Mouse (Mus musculus): ENCODE data around the gene Gpatch3. TPM values are rescaled to one million over a fixed set of nuclear protein-coding genes. Genes with fewer than 3 reads are reported as not detected.

Gene Gpatch3
- 25.3 to 28.1 TPM (median 25.7 TPM) in 4 replicates for total RNA-seq (2023; ENCODE audit: inconsistent age)

DNA sequence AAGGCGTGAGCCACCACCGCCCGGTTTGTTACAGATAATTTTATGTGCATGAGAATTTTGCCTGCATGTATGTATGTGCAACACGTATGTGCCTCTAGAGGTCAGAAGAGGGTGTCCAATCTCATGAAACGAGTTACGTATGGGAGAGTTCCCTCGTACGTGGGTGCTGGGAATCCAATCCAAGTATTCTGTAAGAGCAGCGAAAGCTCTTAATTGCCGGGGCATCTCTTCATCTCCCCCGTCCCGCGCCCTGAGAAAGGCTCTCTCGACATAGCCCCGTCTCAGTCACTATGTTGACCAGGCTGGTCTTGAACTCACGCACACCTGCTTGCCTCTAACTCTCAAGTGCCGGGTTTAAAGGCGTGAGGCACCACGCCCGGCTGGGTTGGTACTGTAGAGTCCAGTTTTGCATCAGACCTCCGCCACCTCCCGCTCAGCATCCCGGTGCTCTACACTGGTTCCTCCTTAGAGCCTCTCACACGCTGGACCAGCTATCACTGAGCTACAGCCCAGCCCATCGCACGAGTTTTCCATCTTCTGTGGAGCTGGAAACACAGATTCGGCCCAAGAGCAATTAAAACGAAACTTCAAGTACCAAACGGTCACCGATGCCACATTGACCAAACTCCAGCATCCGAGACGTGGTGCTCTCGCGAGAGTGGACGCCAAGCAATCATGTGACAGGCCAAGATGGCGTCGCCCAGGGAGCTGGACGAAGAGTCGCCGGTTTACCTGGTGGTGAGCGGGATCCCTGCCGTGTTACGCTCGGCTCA lies at the start of gene Gpatch3:
TSS of gene Gpatch3 (plus strand) at position 676 of the 773 bp plus-strand sequence.

DNA sequence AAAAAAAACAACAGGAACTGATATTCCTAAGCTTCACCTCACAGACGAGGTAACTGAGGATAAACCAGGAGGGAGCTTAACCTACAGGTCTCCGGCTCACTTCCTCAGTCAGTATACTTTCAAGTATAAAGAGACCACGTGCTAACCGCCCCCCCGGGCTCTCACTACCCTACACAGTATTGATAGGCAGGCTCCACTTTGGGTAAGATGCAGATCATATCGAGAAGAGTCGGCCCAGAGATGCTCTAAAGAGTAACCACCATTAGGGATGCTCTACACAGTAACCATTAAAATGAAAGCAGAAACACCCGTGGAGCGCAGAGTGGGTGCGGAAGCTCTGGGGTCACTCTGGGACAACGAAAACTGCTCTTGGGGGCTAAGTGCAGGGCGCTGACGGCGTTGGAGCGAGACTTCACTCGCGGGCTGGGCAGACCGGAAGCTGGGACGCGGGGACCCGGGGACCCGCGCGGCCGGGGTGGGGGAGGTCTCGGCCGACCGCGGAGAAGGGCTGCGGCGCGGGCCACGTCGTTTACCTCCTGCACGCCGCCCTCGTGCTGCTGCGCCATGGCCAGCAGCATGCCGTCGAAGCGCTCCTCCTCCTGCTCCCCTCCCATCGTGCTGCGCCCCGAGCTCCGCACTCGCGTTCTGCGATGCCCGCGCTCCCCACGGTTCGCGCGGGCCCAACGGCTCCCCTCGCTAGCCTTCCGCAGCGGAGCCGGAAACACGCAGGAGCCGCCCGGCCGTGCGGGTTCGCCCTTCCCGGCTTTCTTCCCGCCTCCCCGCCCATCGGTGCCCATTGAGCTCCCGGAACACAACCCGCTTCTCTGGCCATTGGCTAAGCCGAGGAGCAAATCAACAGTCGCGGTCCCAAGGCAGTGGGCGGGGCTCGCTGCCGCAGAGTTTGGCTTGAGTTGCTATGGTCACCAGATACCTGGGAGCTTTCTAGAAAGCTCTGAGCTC lies 29.0 kb upstream of the Gpatch3 start, which contains the start of gene Nudc:
TSS of gene Nudc (minus strand) at position 725 of the 960 bp plus-strand sequence.

DNA sequence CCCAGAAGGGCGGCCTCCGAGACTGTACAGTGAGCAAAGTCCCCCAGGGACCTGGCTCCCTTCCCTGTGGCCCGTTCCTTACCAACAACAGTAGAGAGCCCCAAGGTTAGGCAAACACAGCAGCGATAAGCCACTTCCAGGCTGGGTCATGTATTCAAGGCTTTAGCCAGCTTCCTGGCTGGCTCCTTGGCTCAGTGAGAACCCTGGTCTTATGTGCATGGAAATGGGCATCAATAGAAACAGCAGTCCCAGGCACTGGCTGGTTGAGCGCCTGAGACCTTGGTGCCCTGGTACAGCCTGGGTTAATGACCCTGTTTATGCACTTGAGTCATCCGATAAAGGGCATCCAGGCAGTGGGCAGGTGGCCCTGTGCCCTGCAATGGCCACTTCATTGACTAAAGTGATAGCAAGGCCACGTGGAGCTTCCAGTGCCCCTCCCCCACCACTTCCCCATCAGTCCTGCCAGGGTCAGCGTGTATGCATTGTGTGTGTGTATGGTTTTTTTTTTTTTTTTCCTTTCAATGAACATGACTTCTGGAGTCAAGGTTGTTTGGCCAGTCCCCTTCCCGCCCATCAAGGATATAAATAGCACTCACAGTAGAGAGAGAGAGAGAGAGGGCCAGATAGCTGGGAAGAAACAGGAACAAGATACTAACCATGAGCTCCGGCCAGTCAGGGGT lies 21.6 kb upstream of the Gpatch3 start, which contains the start of gene Nr0b2:
TSS of gene Nr0b2 (plus strand) at position 609 of the 680 bp plus-strand sequence.

DNA sequence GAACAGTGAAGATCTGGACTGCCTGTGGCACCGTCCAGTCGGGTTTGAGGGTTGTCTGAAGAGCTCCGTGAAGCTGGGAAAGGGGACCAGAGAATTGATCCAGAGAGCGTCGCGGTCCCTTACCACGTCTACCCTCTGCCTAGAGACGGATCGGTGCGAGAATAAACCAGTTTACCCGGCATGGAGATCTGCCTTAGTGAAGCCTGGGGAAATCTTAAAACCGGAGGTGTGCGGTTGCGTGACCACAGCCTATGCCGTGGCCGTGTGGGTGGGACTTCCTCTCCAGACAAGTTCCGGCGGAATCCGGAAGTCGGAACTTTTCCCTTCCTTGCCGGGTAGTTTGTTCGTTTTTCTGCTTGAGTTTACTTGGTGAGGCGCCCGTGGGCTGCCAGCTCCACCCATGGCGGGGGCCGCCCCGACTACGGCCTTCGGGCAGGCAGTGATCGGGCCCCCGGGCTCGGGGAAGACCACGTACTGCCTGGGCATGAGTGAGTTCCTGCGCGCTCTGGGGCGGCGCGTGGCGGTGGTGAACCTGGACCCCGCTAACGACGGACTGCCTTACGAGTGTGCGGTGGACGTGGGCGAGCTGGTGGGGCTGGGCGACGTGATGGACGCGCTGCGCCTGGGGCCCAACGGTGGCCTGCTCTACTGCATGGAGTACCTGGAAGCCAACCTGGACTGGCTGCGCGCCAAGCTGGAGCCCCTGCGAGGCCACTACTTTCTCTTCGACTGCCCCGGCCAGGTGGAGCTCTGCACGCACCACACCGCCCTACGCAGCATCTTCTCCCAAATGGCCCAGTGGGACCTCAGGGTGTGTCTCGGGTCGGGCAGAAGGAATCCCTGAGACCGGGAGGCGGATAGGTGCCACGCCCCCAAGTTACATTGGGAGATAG lies 9.8 kb downstream of the Gpatch3 start, which contains the start of gene Gpn2:
TSS of gene Gpn2 (plus strand) at position 304 of the 893 bp plus-strand sequence.

DNA sequence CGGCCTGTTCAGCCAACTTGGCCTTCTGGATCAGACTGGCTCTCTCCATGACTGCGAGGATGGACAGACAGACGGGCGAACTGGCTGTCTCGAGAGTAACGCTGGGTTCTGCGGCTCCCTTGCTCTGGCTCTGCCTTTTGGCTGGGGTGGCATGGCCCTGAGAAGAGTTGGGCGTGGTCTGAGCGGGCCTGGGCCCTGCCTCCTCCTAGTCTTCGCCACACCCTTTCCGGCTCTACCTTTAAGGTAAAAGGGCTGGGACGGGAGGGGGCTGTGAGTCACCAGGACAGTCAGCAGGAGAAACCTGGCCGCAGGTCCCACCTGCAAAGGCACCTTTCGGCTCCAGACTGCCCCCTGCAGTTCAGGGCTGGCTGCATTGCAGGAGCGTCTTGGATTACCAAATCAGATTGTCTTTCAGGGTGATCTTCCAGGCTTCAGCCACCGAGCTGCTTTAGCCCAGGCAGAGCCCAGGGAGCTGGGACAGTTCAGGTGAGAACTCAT lies 27.2 kb downstream of the Gpatch3 start, which contains the start of gene Sfn:
TSS of gene Sfn (minus strand) at position 448 of the 498 bp plus-strand sequence.

Other genes starting within 250 kb of the Gpatch3 start
- 39.5 to 56.0 TPM (median 41.1 TPM) in 4 replicates for gene Wdtc1, start 221.3 kb upstream of the Gpatch3 start, total RNA-seq (2023; ENCODE audit: inconsistent age)
- gene Slc9a1, start 205.0 kb upstream of the Gpatch3 start, total RNA-seq (2023; ENCODE audit: inconsistent age) = 45.8 to 52.1 TPM (median 48.3 TPM) in 4 replicates
- gene Tent5b, start 94.6 kb upstream of the Gpatch3 start, total RNA-seq (2023; ENCODE audit: inconsistent age) = not detected in 4 replicates
- 0.81 TPM in 1 of 4 replicates, not detected in the others for gene Trnp1, start 76.2 kb upstream of the Gpatch3 start, total RNA-seq (2023; ENCODE audit: inconsistent age)
- gene Kdf1, start 55.8 kb upstream of the Gpatch3 start, total RNA-seq (2023; ENCODE audit: inconsistent age) = not detected in 4 replicates
- gene Nudc, start 28.7 kb upstream of the Gpatch3 start, total RNA-seq (2023; ENCODE audit: inconsistent age) = 84.5 to 99.2 TPM (median 93.2 TPM) in 4 replicates
- gene Nr0b2, start 21.4 kb upstream of the Gpatch3 start, total RNA-seq (2023; ENCODE audit: inconsistent age) = not detected in 4 replicates
- 24.6 to 30.2 TPM (median 25.9 TPM) in 4 replicates for gene Gpn2, start 9.6 kb downstream of the Gpatch3 start, total RNA-seq (2023; ENCODE audit: inconsistent age)
- gene Sfn, start 27.4 kb downstream of the Gpatch3 start, total RNA-seq (2023; ENCODE audit: inconsistent age) = 40.0 to 53.1 TPM (median 48.7 TPM) in 4 replicates
- 227 to 260 TPM (median 255 TPM) in 4 replicates for gene Zdhhc18, start 75.4 kb downstream of the Gpatch3 start, total RNA-seq (2023; ENCODE audit: inconsistent age)
- 18.4 to 20.5 TPM (median 20.3 TPM) in 4 replicates for gene Pigv, start 97.9 kb downstream of the Gpatch3 start, total RNA-seq (2023; ENCODE audit: inconsistent age)
- 288 to 326 TPM (median 300 TPM) in 4 replicates for gene Arid1a, start 182.0 kb downstream of the Gpatch3 start, total RNA-seq (2023; ENCODE audit: inconsistent age)

All from B cell, adult (primary cell).